Mouse (Mus musculus): ENCODE measurements around the gene Tas1r1.
A peak's percentile ranks its signal among the peaks of the same experiment; 100 is the strongest.

Gene Tas1r1

GRCm38 (mm10) chr4:151985886-151986285 is 52.5 kb downstream of the Tas1r1 start:
- DNase-seq, result no peak

- no peak for DNase-seq
Observed at GRCm38 (mm10) chr4:151983560-151983959, 54.8 kb downstream of the Tas1r1 start.

- DNase-seq, result no peak
Observed at GRCm38 (mm10) chr4:151983043-151983442, 55.3 kb downstream of the Tas1r1 start.

GRCm38 (mm10) chr4:151981363-151981762 is 57.0 kb downstream of the Tas1r1 start:
- peak; percentile 70 to 87 for DNase-seq

GRCm38 (mm10) chr4:151980699-151981098 is 57.7 kb downstream of the Tas1r1 start:
- DNase-seq, result no peak

Measured in kidney, adult 8-10 months (tissue).